Mouse (Mus musculus): ENCODE results near the gene Ssh1. TPM values are rescaled to one million over a fixed set of nuclear protein-coding genes. Genes with fewer than 3 reads are reported as not detected.

Ssh1 gene
- polyA plus RNA-seq, 1 experiment from 2014 or later, result 4.4 TPM

DNA sequence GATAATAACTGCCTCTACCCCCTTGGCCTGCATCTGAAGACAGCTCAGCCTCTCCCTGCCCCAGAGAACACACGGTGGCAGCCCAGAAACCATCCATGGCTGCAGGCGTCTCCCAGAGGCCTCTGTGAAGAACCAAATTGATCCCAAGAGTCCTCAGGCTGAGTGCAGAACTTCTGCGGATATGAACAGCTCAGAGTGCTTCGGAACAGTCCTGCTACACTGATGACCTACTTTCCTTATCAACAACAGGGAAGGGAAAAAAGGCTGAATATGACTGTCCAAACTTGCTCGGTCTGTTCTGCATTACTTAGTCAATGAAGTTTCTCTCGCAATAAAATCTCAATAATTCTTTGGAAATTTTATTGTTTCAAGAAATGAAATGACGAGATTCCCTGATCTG lies 101.7 kb downstream of the Ssh1 start:
- no peak for DNase-seq (ENCODE audit: low spot score)

GRCm38 (mm10) chr5:113890874-113891273 lies 102.8 kb downstream of the Ssh1 start:
- no peak for DNase-seq (ENCODE audit: low spot score)

- no peak for DNase-seq (ENCODE audit: low spot score)
These were observed 103.8 kb downstream of the Ssh1 start for GRCm38 (mm10) chr5:113889912-113890311.

GRCm38 (mm10) chr5:113889181-113889906 lies 104.3 kb downstream of the Ssh1 start:
- DNase-seq (ENCODE audit: low spot score), result peak; percentile 52

DNA sequence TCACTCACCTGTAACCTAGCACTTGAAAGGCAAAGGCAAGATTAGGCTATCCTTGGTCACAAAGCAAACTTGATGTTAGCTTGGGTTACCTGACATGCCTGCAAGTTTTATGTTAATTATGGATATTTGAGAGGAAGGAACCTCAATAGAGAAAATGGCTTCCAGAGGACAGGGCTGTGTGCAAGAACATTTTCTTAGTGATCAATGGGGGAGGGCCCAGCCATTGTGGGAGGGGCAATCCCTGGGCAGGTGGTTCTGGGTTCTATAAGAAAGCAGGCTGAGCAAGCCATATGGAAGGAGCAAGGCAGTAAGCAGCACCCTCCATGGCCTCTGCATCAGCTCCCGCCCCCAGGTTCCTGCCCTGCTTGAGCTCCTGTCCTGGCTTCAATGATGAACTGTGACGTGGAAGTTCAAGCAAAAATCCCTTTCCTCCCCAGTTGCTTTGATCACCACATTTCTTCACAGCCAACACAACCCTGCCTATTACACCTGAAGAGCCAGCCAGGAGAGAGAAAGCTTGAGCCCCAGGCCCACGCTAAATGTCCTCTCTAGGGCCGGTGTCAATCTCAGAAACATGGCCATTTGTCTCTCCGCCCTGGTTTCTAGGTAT lies 105.4 kb downstream of the Ssh1 start:
- DNase-seq (ENCODE audit: low spot score), result no peak

DNA sequence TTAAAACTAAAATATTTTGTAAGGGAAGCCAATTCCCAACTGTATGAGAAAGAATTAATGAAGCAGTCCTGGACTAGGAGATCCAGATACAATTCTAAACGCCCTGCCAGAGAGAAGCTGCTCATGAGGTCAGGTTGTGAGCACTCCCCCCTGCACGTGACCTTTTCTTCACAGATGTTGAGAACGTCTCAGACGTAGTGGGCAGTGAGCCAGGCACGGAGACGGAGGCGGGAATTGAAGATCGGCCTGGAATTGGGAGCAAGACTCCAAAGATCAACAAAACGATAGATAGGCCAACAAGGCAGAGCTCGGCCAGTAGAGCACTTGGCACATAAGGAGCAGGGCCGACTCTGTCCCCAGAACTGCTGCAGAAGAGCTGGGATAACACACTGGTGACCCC lies 106.6 kb downstream of the Ssh1 start:
- DNase-seq (ENCODE audit: low spot score), result no peak

Other genes with a start within 250 kb of the Ssh1 start
- gene Sart3, start 221.4 kb downstream of the Ssh1 start, polyA plus RNA-seq (2015; fragmentation: Nextera tagmentation; extraction: Ambion mirVana), result 29.4 and 34.4 TPM in 2 replicates
- 146 and 152 TPM in 2 replicates for gene Iscu, start 221.1 kb downstream of the Ssh1 start, polyA plus RNA-seq (2015; fragmentation: Nextera tagmentation; extraction: Ambion mirVana)
- 6.1 and 7.0 TPM in 2 replicates for gene Tmem119, start 193.4 kb downstream of the Ssh1 start, polyA plus RNA-seq (2015; fragmentation: Nextera tagmentation; extraction: Ambion mirVana)
- 205 and 252 TPM in 2 replicates for gene Selplg, start 161.2 kb downstream of the Ssh1 start, polyA plus RNA-seq (2015; fragmentation: Nextera tagmentation; extraction: Ambion mirVana)
- gene Coro1c, start 85.1 kb downstream of the Ssh1 start, polyA plus RNA-seq (2015; fragmentation: Nextera tagmentation; extraction: Ambion mirVana), result 71.3 and 75.3 TPM in 2 replicates
- 0.08 and 0.16 TPM in 2 replicates for gene Dao, start 9.8 kb upstream of the Ssh1 start, polyA plus RNA-seq (2015; fragmentation: Nextera tagmentation; extraction: Ambion mirVana)
- gene Usp30, start 71.6 kb upstream of the Ssh1 start, polyA plus RNA-seq (2015; fragmentation: Nextera tagmentation; extraction: Ambion mirVana), result 7.4 and 8.8 TPM in 2 replicates
- gene Svop, start 97.7 kb upstream of the Ssh1 start, polyA plus RNA-seq (2015; fragmentation: Nextera tagmentation; extraction: Ambion mirVana), result not detected in 2 replicates
- gene Alkbh2, start 134.3 kb upstream of the Ssh1 start, polyA plus RNA-seq (2015; fragmentation: Nextera tagmentation; extraction: Ambion mirVana), result 8.2 and 10.1 TPM in 2 replicates
- gene Ung, start 136.5 kb upstream of the Ssh1 start, polyA plus RNA-seq (2015; fragmentation: Nextera tagmentation; extraction: Ambion mirVana), result 46.4 and 51.4 TPM in 2 replicates
- 0.80 and 1.1 TPM in 2 replicates for gene Acacb, start 152.6 kb upstream of the Ssh1 start, polyA plus RNA-seq (2015; fragmentation: Nextera tagmentation; extraction: Ambion mirVana)

Data from thymus, postnatal 0 days (tissue).